Mouse (Mus musculus) liver, postnatal 0 days (tissue): ENCODE measurements around the gene Commd3.

Experiments used
- CTCF ChIP-seq: sonication (generic); IDR thresholded peaks from 2 replicates; pipeline ENCODE4 v1.5.1; 2016; ENCODE audit warnings: antibody characterized with exemption, low read depth
- EP300 ChIP-seq: IDR thresholded peaks from 2 replicates; pipeline ENCODE4 v1.6.1; 2016; ENCODE audit warnings: antibody characterized with exemption, low read depth, mild to moderate bottlenecking

DNA sequence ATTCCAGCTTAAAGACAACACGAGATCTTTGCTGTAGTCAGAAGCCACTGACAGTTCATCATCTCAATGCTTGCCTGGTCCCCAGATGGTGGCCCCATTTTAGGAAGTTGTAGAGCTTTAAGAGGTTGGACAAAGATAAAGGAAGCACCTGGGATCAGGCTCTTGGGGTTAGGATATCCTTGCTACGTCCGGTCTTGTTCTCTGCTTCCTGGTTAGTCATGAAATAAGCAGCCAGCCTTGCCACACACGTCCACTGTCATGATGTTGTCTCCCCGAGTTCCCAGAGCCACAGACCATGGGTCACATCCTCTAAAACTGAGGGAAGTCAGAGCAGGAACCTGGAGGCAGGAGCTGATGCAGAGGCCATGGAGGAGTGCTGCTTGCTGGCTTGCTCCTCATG lies 41.6 kb upstream of the Commd3 start:
- TF ChIP-seq CTCF: no peak
- TF ChIP-seq EP300: no peak
